Mouse (Mus musculus) embryonic stem cell, embryonic (primary cell): ENCODE data around the gene Ptprn2.

Experiments used
- CTCF ChIA-PET, 4 experiments: fragments of 300-600 bp in 2 of 4; fragments of 350-600 bp in 2 of 4; sonication (Branson Sonifier 250); formaldehyde crosslinking; loops; one replicate each; lab custom pipeline; 2022; ENCODE audit warnings: inconsistent platforms in 2 of 4; lab: Charles Lee
- POLR2A ChIA-PET, 4 experiments: fragments of 300-600 bp in 2 of 4; fragments of 350-600 bp in 2 of 4; sonication (Branson Sonifier 250); formaldehyde crosslinking; loops; one replicate each; lab custom pipeline; 2022; ENCODE audit warnings: antibody characterized with exemption in 4 of 4, inconsistent platforms in 1 of 4; lab: Charles Lee

Ptprn2 gene

GRCm38 (mm10) chr12:117150611-117151395, 665.3 kb downstream of the Ptprn2 start:
- ChIA-PET CTCF (interaction anchor here in 2 of 4 experiments (0.6 to 1.7 kb wide), 2 partner anchors 19 to 36 kb away, joined by 3 to 5 read pairs; no protein-coding TSS in a partner anchor), POLR2A (interaction anchor here in 1 of 4 experiments (0.8 kb wide), 1 partner anchor 101 kb away, joined by 3 read pairs; no protein-coding TSS in a partner anchor)

- CTCF ChIA-PET, result interaction anchor here in 1 of 4 experiments (0.6 to 1.7 kb wide), 2 partner anchors 19 to 106 kb away, joined by 3 to 5 read pairs; no protein-coding TSS in a partner anchor
- POLR2A ChIA-PET, result interaction anchor here in 1 of 4 experiments (1.2 kb wide), 1 partner anchor 99 kb away, joined by 3 read pairs; no protein-coding TSS in a partner anchor
Measured at GRCm38 (mm10) chr12:117151611-117152010, 666.1 kb downstream of the Ptprn2 start.

GRCm38 (mm10) chr12:117152366-117153165, 667.0 kb downstream of the Ptprn2 start:
- ChIA-PET CTCF (interaction anchor here in 3 of 4 experiments (0.6 to 1.7 kb wide), 4 partner anchors 20 to 174 kb away, joined by 3 to 7 read pairs (median 5); no protein-coding TSS in a partner anchor), POLR2A (interaction anchor here in 1 of 4 experiments (0.6 to 1.2 kb wide), 3 partner anchors 82 to 224 kb away, joined by 3 to 4 read pairs (median 3); no protein-coding TSS in a partner anchor)

- ChIA-PET CTCF (interaction anchor here in 1 of 4 experiments (1.2 kb wide), 1 partner anchor 118 kb away, joined by 4 read pairs; no protein-coding TSS in a partner anchor), POLR2A (interaction anchor here in 3 of 4 experiments (0.6 to 1.2 kb wide), 6 partner anchors 22 to 224 kb away, joined by 3 to 4 read pairs (median 3); no protein-coding TSS in a partner anchor)
Measured at GRCm38 (mm10) chr12:117153166-117153480, 667.6 kb downstream of the Ptprn2 start.

- POLR2A ChIA-PET, result interaction anchor here in 3 of 4 experiments (0.6 to 1.2 kb wide), 6 partner anchors 21 to 159 kb away, joined by 3 to 4 read pairs (median 3); no protein-coding TSS in a partner anchor
- CTCF ChIA-PET, result interaction anchor here in 1 of 4 experiments (1.1 to 1.2 kb wide), 2 partner anchors 28 to 119 kb away, joined by 3 to 4 read pairs; no protein-coding TSS in a partner anchor
Measured at GRCm38 (mm10) chr12:117153671-117154355, 668.3 kb downstream of the Ptprn2 start.

GRCm38 (mm10) chr12:117154356-117155243, 669.1 kb downstream of the Ptprn2 start:
- CTCF ChIA-PET, result interaction anchor here in 3 of 4 experiments (0.6 to 1.3 kb wide), 5 partner anchors 22 to 209 kb away, joined by 3 to 4 read pairs (median 3); no protein-coding TSS in a partner anchor

GRCm38 (mm10) chr12:117155307-117156220, 670.0 kb downstream of the Ptprn2 start:
- POLR2A ChIA-PET, result interaction anchor here in 2 of 4 experiments (0.9 to 1.2 kb wide), 3 partner anchors 35 to 1686 kb away, joined by 3 read pairs; no protein-coding TSS in a partner anchor
- CTCF ChIA-PET, result interaction anchor here in 3 of 4 experiments (0.6 to 1.3 kb wide), 5 partner anchors 23 to 208 kb away, joined by 3 to 10 read pairs (median 3); no protein-coding TSS in a partner anchor

More at GRCm38 (mm10) chr12:117154356-117155243, 669.1 kb downstream of the Ptprn2 start:
- POLR2A ChIA-PET, result interaction anchor here in 2 of 4 experiments (0.9 to 1.2 kb wide), 5 partner anchors 21 to 1687 kb away, joined by 3 to 4 read pairs (median 3); no protein-coding TSS in a partner anchor

GRCm38 (mm10) chr12:117156256-117156655, 670.7 kb downstream of the Ptprn2 start:
- CTCF ChIA-PET, result interaction anchor here in 1 of 4 experiments (0.6 kb wide), 1 partner anchor 101 kb away, joined by 10 read pairs; no protein-coding TSS in a partner anchor
- POLR2A ChIA-PET, result no interaction called here

GRCm38 (mm10) chr12:117156786-117157185, 671.3 kb downstream of the Ptprn2 start:
- ChIA-PET POLR2A (no interaction called here), CTCF (no interaction called here)

GRCm38 (mm10) chr12:117157249-117157648, 671.7 kb downstream of the Ptprn2 start:
- POLR2A ChIA-PET, result no interaction called here
- CTCF ChIA-PET, result interaction anchor here in 1 of 4 experiments (0.6 kb wide), 1 partner anchor 69 kb away, joined by 3 read pairs; no protein-coding TSS in a partner anchor

GRCm38 (mm10) chr12:117157660-117158386, 672.3 kb downstream of the Ptprn2 start:
- POLR2A ChIA-PET, result interaction anchor here in 2 of 4 experiments (0.5 to 0.7 kb wide), 2 partner anchors 210 to 1427 kb away, joined by 3 to 8 read pairs; no protein-coding TSS in a partner anchor
- CTCF ChIA-PET, result interaction anchor here in 2 of 4 experiments (0.6 to 1.5 kb wide), 3 partner anchors 25 to 625 kb away, joined by 3 to 6 read pairs (median 3); no protein-coding TSS in a partner anchor

- ChIA-PET POLR2A (interaction anchor here in 2 of 4 experiments (0.6 to 1.0 kb wide), 2 partner anchors 55 to 408 kb away, joined by 3 read pairs; no protein-coding TSS in a partner anchor), CTCF (interaction anchor here in 2 of 4 experiments (0.8 to 1.5 kb wide), 3 partner anchors 23 to 37 kb away, joined by 3 to 4 read pairs (median 3); no protein-coding TSS in a partner anchor)
Measured at GRCm38 (mm10) chr12:117158950-117159668, 673.6 kb downstream of the Ptprn2 start.

GRCm38 (mm10) chr12:117159669-117160210, 674.2 kb downstream of the Ptprn2 start:
- POLR2A ChIA-PET, result interaction anchor here in 2 of 4 experiments (0.6 to 1.0 kb wide), 2 partner anchors 54 to 408 kb away, joined by 3 read pairs; no protein-coding TSS in a partner anchor

More at GRCm38 (mm10) chr12:117159669-117160210, 674.2 kb downstream of the Ptprn2 start:
- CTCF ChIA-PET, result interaction anchor here in 2 of 4 experiments (0.8 to 1.5 kb wide), 2 partner anchors 22 to 36 kb away, joined by 3 to 4 read pairs; no protein-coding TSS in a partner anchor
